Mouse (Mus musculus): ENCODE data around the gene Lhb.

- TF ChIP-seq POLR2A (IDR thresholded peaks at IDR 0.05; ENCODE audit: insufficient read depth, low read depth, low read length) (no peak), CTCF (IDR thresholded peaks at IDR 0.05; ENCODE audit: insufficient read depth, low read depth, low read length) (no peak)
Measured at GRCm38 (mm10) chr7:45460377-45460776, 39.8 kb downstream of the Lhb start.
